Mouse (Mus musculus) heart, embryonic 12.5 days (tissue): ENCODE data around the gene Wdr26. TPM values are rescaled to one million over a fixed set of nuclear protein-coding genes. Genes with fewer than 3 reads are reported as not detected.
A peak's percentile ranks its signal among the peaks of the same experiment; 100 is the strongest.

ENCODE experiments used
- ATAC-seq: fragments of 200-750 bp; cut with Nextera tagmentation; 2 replicates; pipeline ENCODE4 v1.8.0; 2017; ENCODE audit warnings: moderate TSS enrichment, moderate library complexity; ENCODE audit not compliant: insufficient number of reproducible peaks, low FRiP score
- H3K27ac ChIP-seq: fragments of 300-500 bp; sonication (generic); 2 replicates; pipeline ENCODE4 v1.5.1; 2016; ENCODE audit warnings: mild to moderate bottlenecking, moderate library complexity; ENCODE audit not compliant: poor library complexity, severe bottlenecking
- H3K27me3 ChIP-seq: fragments of 300-500 bp; sonication (generic); replicated peaks from 2 replicates; pipeline ENCODE4 v1.6.1; 2016; ENCODE audit warnings: mild to moderate bottlenecking, moderate library complexity
- H3K36me3 ChIP-seq: fragments of 300-500 bp; sonication (generic); 2 replicates; pipeline ENCODE4 v1.6.1; 2016; ENCODE audit warnings: mild to moderate bottlenecking, moderate library complexity
- H3K4me1 ChIP-seq: fragments of 300-500 bp; sonication (generic); replicated peaks from 2 replicates; pipeline ENCODE4 v1.6.1; 2016; ENCODE audit warnings: mild to moderate bottlenecking
- H3K4me2 ChIP-seq: fragments of 300-500 bp; sonication (generic); 2 replicates; pipeline ENCODE4 v1.6.1; 2016; ENCODE audit warnings: mild to moderate bottlenecking, moderate library complexity
- H3K4me3 ChIP-seq: fragments of 300-500 bp; sonication (generic); 2 replicates; pipeline ENCODE4 v1.5.1; 2016; ENCODE audit warnings: mild to moderate bottlenecking
- H3K9ac ChIP-seq: fragments of 300-500 bp; sonication (generic); 2 replicates; pipeline ENCODE4 v1.6.1; 2016; ENCODE audit warnings: mild to moderate bottlenecking, moderate library complexity
- H3K9me3 ChIP-seq: fragments of 300-500 bp; sonication (generic); replicated peaks from 2 replicates; pipeline ENCODE4 v1.6.1; 2016; ENCODE audit warnings: mild to moderate bottlenecking, moderate library complexity
- WGBS: fragments of 180-500 bp; shearing (Covaris S2); methylation state at CpG from one replicate; pipeline ENCODE4 v1.1.7; 2016; 5-methylcytosine and 5-hydroxymethylcytosine counted together
- polyA plus RNA-seq: library from polyadenylated mRNA; unstranded; fragments of >200 nt; fragmentation: Nextera tagmentation; extraction: Ambion mirVana; gene quantifications from 2 replicates; pipeline ENCODE4 v1.2.1, GENCODE M21; 2016

Gene Wdr26
- polyA plus RNA-seq, 1 experiment from 2014 or later, result 35.2 TPM

DNA sequence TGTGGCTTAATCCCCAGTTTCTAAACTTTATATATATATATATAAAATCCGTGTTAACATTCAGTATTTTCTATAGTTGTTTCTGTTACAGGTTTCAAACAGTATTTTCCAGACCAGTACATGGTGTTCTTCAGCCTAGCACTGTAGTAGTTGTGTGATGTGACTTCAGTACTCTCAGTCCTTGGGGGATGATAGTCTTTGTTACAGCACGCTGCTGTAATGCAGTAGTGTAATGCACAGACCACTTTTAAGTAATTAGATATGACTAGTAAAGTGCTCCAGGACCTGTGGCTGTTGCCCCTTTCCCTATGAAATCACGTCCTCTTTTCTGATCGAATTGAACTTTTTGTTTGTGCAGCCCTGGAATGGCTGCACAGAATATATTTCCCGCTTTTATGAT, 60.3 kb downstream of the Wdr26 start:
- H3K27ac ChIP-seq, result 0 out of 2 replicates have a peak overlapping the region, but pooled peaks have one; percentile 86
- no peaks in the 10 kb centered on the region for H3K9me3 ChIP-seq
- peak overlapping the region; percentile 96 for H3K9ac ChIP-seq
- no peaks in the 10 kb centered on the region for H3K27me3 ChIP-seq
- H3K4me1 ChIP-seq, result peaks cover 12% of the 10 kb centered on the region
- H3K4me3 ChIP-seq, result peak overlapping the region; percentile 76
- H3K4me2 ChIP-seq, result peak overlapping the region; percentile 75
- 36% methylated on average over 5 of the region's 5 CpGs for WGBS
- H3K36me3 ChIP-seq, result peaks cover 21% of the 10 kb centered on the region
- no peak for ATAC-seq

DNA sequence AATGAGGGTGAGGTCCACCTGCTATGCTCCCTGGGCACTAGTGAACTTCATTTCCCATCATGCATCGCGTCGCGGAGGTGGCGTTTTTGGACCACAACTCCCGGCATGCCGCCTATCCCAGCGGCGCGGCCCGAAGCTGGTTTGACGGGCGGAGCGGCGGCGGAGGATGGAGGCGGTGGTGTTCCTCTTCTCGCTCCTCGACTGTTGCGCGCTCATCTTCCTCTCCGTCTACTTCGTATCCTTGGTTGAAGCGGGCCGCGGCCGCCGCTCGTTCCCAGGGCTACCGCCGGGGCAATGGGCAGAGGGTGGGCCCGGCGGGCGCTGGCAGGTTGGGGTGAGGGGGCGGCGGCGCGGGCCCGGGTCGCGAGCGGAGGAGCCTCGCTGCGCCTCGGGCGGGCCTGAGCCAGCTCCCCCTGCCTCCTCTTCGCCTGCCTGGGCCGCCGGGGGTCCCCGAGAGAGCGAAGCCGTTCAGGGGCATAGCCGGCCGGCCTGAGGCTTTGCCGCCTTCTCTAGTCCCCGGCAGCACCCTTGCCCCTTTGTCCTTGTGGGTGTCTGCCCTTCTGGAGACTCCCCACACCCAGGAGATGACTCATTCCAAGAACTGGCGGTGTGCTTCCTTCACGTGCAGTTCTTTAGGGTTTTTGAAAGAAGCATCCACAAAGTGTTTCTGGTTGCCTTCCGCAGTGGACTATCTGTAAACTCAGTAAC, 60.8 kb downstream of the Wdr26 start:
- Histone ChIP-seq H3K27ac (peak overlapping the region; percentile 86), H3K4me2 (peak overlapping the region; percentile 75), H3K4me3 (peak overlapping the region; percentile 76), H3K4me1 (peaks cover 12% of the 10 kb centered on the region), H3K9me3 (no peaks in the 10 kb centered on the region), H3K36me3 (peaks cover 19% of the 10 kb centered on the region), H3K27me3 (no peaks in the 10 kb centered on the region), H3K9ac (peak overlapping the region; percentile 96)
- peak; percentile 88 for ATAC-seq
- under 1% methylated on average over 42 of the region's 59 CpGs for WGBS

DNA sequence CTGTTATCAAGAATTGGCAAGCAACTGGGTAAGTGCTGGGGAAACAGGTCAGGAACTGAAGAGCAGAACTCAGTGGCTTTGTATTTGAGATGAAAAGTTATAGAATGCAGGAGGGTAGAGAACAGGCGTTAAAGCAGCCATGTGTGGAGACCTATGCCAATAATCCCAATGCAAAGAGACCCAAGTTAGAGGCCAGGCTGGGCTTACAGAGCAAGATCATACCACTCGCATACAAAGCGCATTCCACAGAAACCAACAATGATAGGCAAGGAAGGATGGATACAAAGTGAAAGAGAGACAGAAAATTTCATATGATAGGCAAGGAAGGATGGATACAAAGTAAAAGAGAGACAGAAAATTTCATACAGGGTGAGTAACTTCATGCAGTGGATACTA, 61.4 kb downstream of the Wdr26 start:
- peak; percentile 3; the same call in 1 of the 2 replicates for ATAC-seq
- Histone ChIP-seq H3K4me3 (peak overlapping the region; percentile 76; the same call in 1 of the 2 replicates), H3K27ac (no peak overlapping the region), H3K4me1 (peaks cover 12% of the 10 kb centered on the region), H3K36me3 (peaks cover 14% of the 10 kb centered on the region), H3K9me3 (no peaks in the 10 kb centered on the region), H3K4me2 (no peak overlapping the region), H3K9ac (no peak overlapping the region), H3K27me3 (no peaks in the 10 kb centered on the region)
- 67% methylated on average over 3 of the region's 3 CpGs for WGBS

DNA sequence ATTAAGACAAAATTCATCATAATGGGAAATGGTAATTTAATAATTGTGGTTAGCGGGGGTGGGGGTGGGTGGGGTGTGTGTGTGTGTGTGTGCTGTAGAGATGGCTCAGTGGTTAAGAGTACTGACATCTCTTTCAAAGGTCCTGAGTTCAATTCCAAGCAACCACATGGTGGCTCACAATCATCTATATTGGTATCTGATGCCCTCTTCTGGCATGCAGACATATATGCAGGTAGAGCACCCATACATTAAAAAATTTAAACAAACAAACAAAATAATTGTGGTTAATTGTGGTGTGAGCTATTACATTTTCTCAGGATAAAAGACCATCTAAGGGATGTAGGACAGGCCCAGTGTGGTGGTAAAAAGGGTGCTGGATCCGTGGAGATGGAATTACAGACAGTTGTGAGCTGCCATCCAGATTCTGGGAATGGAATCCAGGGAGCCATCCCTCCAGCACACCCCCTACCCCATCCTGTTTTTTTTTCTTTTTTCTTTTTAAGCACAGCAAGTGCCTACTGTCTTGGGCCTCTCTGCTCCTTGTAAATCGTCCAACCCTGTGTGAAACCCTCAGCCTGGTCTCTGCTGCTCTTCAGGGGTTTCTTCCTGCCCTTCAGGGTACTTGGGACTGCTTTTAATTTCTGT, 62.3 kb downstream of the Wdr26 start:
- Histone ChIP-seq H3K9me3 (no peaks in the 10 kb centered on the region), H3K27me3 (no peaks in the 10 kb centered on the region), H3K27ac (no peak overlapping the region), H3K4me2 (no peak overlapping the region), H3K36me3 (peaks cover 4% of the 10 kb centered on the region), H3K9ac (no peak overlapping the region), H3K4me1 (peaks cover 17% of the 10 kb centered on the region), H3K4me3 (no peak overlapping the region)
- ATAC-seq, result no peak
- 66% methylated on average over 3 of the region's 3 CpGs for WGBS

DNA sequence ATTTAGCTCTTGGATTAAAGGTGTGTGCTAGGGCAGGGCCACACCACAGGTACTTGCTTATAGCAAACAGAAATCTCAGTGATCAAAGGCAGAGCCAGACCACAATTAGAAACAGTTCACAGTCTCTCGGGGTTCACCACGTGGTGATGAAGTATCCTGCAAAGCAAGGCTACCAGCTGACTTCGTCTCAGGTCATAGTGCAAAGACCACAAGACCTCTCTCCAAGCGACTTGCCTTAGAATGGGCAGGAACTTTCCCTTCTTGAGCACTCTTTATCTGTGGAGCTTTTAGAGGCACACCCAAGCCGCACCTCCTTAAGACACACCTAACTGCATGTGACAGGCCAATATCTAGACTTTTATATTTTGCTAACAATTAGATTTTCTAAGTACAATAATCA, 63.3 kb downstream of the Wdr26 start:
- ATAC-seq, result no peak
- H3K4me2 ChIP-seq, result no peak overlapping the region

DNA sequence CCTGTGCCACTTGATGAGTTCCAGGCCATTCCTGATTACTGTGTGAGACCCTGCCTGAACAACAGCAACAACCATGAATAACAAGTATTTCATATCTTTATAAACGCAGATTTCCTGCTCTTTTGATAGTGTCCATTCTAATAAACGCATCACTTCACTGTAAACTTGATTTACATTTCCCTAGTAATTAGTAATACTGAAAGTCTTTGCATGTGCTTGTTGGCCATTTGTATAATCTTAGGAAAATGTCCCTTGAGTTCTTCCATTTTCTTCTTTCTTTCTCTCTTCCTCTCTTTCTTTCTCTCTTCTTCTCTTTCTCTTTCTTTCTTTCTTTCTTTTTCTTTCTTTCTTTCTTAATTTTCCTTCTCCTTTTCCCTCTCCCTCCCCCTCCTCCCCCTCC, 65.6 kb downstream of the Wdr26 start:
- H3K36me3 ChIP-seq, result peaks cover 4% of the 10 kb centered on the region; the same call in 1 of the 2 replicates
- H3K4me2 ChIP-seq, result peak overlapping the region; percentile 24; the same call in 1 of the 2 replicates
- H3K4me1 ChIP-seq, result peaks cover 14% of the 10 kb centered on the region
- no peaks in the 10 kb centered on the region for H3K9me3 ChIP-seq
- no peaks in the 10 kb centered on the region for H3K27me3 ChIP-seq
- no peak overlapping the region for H3K9ac ChIP-seq
- H3K27ac ChIP-seq, result no peak overlapping the region
- WGBS, result 83% methylated on average over 2 of the region's 2 CpGs
- no peak for ATAC-seq
- H3K4me3 ChIP-seq, result no peak overlapping the region

More for the DNA sequence above, 63.3 kb downstream of the Wdr26 start:
- 59% methylated on average over 5 of the region's 5 CpGs for WGBS
- Histone ChIP-seq H3K9me3 (no peaks in the 10 kb centered on the region), H3K9ac (no peak overlapping the region), H3K27ac (no peak overlapping the region), H3K4me1 (peaks cover 17% of the 10 kb centered on the region), H3K36me3 (no peaks in the 10 kb centered on the region), H3K27me3 (no peaks in the 10 kb centered on the region), H3K4me3 (no peak overlapping the region)

DNA sequence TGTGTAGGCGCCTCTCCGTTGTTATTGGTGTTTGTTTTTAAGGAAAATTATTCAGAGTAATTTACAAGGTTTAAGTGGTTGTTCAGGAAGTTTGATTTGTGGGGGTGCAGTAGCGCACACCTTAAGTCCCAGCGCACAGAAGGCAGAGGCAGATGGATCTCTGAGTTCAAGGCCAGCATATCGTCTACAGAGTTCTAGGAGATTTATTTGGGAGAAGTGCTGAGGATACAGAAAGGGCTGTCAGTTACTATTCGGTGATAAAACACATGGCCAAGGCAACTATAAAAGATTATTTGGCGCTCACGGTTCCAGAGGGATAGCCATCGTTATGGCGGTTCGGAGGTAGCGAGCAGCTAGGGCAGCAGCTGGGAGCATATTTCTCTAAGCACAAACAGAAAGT, 66.8 kb downstream of the Wdr26 start:
- ATAC-seq, result no peak
- Histone ChIP-seq H3K4me3 (peak overlapping the region; percentile 95), H3K9ac (peak overlapping the region; percentile 90), H3K27ac (peak overlapping the region; percentile 83), H3K27me3 (no peaks in the 10 kb centered on the region), H3K36me3 (peaks cover 15% of the 10 kb centered on the region), H3K4me2 (peak overlapping the region; percentile 87), H3K9me3 (no peaks in the 10 kb centered on the region), H3K4me1 (peaks cover 14% of the 10 kb centered on the region)
- whole genome bisulfite sequencing, result 12% methylated on average over 12 of the region's 12 CpGs

DNA sequence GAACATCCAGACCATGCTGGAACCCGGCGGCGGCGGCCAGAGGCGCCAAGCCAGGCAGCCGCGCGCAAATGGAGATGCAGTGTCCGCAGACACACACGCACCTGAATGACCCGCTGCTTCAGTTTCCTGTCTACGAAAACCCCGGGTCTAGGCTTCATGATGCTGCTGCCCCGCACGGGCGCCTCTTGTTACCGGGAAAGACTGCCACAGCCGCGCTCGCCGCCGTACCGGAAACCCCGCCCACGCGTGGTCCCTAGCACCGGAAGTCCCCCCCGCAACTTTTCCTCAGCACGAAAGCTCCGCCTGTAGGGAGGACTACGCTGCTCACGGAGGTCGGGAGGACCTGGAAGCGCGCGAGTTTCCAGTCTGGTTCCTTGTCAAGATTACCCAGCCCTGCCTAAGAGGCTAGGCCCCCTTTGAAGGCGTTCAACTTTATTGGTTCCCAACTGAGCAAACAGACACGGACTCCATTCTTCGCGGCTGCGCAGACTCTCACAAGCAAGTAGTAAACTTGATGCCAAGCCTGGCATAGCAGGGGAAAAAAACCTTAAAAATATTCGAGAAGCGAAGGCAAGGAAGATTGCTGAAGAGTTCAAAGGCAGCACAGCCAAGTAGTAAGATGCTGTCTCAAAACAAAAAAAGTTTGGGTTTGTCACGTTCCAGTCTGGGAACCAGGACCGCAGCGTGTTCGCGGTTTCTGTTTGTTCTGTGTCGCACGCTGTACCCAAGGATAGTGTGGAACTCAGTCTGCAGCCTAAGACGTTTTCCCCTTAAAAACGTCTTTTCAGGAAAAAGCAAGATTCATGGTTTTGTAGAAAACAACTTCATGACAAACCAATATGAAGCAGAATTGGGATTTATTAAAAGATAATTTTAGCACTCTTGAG, 67.6 kb downstream of the Wdr26 start, which contains the start of the genes Nvl and Cnih4:
Gene Nvl, minus strand, starts transcription at position 255 of the 887 bp plus-strand sequence.
Gene Cnih4, plus strand, starts transcription at position 744 of the 887 bp plus-strand sequence.
- peak within 1 kb of the TSS; percentile 90 for H3K9ac ChIP-seq
- ATAC-seq, result peak; percentile 96
- WGBS, result under 1% methylated on average over 52 of the region's 52 CpGs
- H3K9me3 ChIP-seq, result no peaks in the 10 kb centered on the region
- H3K27ac ChIP-seq, result peak within 1 kb of the TSS; percentile 83
- peaks cover 14% of the 10 kb centered on the region for H3K4me1 ChIP-seq
- peak within 1 kb of the TSS; percentile 87 for H3K4me2 ChIP-seq
- H3K4me3 ChIP-seq, result peak within 1 kb of the TSS; percentile 95
- H3K27me3 ChIP-seq, result no peaks in the 10 kb centered on the region
- H3K36me3 ChIP-seq, result peaks cover 19% of the 10 kb centered on the region

DNA sequence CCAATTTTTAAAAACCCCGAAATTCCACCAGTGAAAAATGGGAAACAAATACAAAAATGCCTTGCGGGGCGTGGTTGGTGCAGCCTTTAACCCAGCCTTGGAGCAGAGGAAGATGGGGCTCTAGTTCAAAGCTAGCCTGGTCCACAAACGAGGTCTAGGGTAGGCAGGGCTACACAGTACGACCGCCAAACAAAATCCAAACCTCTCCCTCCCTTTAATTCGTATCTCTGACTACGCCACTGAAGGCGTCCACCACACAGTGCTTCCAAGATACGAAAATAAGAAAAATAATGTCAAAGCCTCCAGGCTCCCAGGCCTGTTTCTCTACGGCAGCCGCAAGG, 68.2 kb downstream of the Wdr26 start:
- Histone ChIP-seq H3K27me3 (no peaks in the 10 kb centered on the region), H3K36me3 (peaks cover 22% of the 10 kb centered on the region), H3K27ac (peak overlapping the region; percentile 83; the same call in 1 of the 2 replicates), H3K4me1 (peaks cover 14% of the 10 kb centered on the region), H3K4me2 (peak overlapping the region; percentile 87), H3K9me3 (no peaks in the 10 kb centered on the region), H3K9ac (peak overlapping the region; percentile 90), H3K4me3 (peak overlapping the region; percentile 95)
- peak; percentile 48 for ATAC-seq
- under 1% methylated on average over 12 of the region's 12 CpGs for WGBS

DNA sequence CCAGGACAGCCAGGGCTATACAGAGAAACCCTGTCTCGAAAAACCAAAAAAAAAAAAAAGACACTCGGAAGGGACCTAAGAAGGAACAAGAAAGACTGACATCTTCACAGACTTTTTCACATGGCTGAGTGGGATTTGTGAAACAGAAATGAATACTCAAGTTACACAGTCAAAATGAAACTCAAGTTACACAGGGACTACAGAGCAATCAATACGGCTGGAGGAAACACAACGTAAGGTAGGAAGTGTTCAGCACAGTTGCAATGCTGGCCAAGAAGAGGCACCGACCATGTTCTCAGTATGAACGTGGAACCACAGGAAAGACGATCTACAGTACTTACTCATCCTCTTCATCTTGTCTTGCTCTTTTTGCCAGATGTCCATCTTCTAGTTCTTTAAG, 73.1 kb downstream of the Wdr26 start:
- H3K36me3 ChIP-seq, result peaks cover 55% of the 10 kb centered on the region
- no peak overlapping the region for H3K4me3 ChIP-seq
- H3K9ac ChIP-seq, result no peak overlapping the region
- peaks cover 8% of the 10 kb centered on the region for H3K4me1 ChIP-seq
- no peak for ATAC-seq
- H3K27ac ChIP-seq, result no peak overlapping the region
- H3K27me3 ChIP-seq, result no peaks in the 10 kb centered on the region
- H3K4me2 ChIP-seq, result no peak overlapping the region
- 90% methylated on average over 7 of the region's 7 CpGs for WGBS
- no peaks in the 10 kb centered on the region for H3K9me3 ChIP-seq

DNA sequence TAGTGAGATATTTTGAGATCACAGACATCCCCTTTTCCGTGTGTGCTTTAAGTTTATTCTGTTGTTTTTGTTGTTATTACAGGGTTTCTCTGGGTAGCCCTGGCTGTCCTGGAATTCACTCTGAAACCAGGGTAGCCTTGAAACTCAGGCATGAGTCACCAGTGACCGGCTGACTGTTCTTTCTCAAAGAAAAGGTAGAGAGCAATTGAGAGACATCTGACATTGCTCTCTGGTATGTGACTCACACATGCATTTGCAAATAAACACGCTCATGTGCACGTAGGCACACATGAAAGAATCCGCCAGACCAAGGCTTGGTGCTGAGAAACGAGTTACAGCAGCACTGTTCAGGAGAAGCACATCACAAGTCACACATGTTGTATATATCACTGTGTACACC, 79.9 kb downstream of the Wdr26 start:
- no peaks in the 10 kb centered on the region for H3K4me1 ChIP-seq
- H3K27me3 ChIP-seq, result no peaks in the 10 kb centered on the region
- H3K36me3 ChIP-seq, result peaks cover 72% of the 10 kb centered on the region
- WGBS, result 87% methylated on average over 6 of the region's 6 CpGs
- H3K27ac ChIP-seq, result no peak overlapping the region
- no peak overlapping the region for H3K9ac ChIP-seq
- ATAC-seq, result no peak
- H3K4me2 ChIP-seq, result no peak overlapping the region
- no peaks in the 10 kb centered on the region for H3K9me3 ChIP-seq
- H3K4me3 ChIP-seq, result no peak overlapping the region
